Mouse (Mus musculus) adipose tissue, adult 10 weeks (tissue): ENCODE measurements around the gene Trim29. TPM values are rescaled to one million over a fixed set of nuclear protein-coding genes. Genes with fewer than 3 reads are reported as not detected.

Experiments used
- polyA plus RNA-seq: library from polyadenylated mRNA; stranded (reverse); fragments of 350-450 nt; fragmentation: Illumina TruSeq; extraction: RNeasy Lipid Tissue Mini Kit (QIAGEN cat#74804); gene quantifications from one replicate; pipeline ENCODE4 v1.2.3, GENCODE M21; 2014; ENCODE audit warnings: low read depth, low replicate concordance

Trim29 gene
- 9.3 TPM for polyA plus RNA-seq

GRCm38 (mm10) chr9:43310538-43310937 lies at the start of gene Trim29:
TSS of gene Trim29 (plus strand) at chr9:43310848.

Other genes with a start within 250 kb of the Trim29 start
- 50.2 TPM for gene Arhgef12, start 203.6 kb upstream of the Trim29 start, polyA plus RNA-seq
- 3.7 TPM for gene Tmem136, start 194.3 kb upstream of the Trim29 start, polyA plus RNA-seq
- 0.19 TPM for gene Pou2f3, start 100.5 kb upstream of the Trim29 start, polyA plus RNA-seq
- 23.9 TPM for gene Oaf, start 70.9 kb upstream of the Trim29 start, polyA plus RNA-seq